Mouse (Mus musculus): Measurements from ENCODE around the gene Lefty1. TPM values are rescaled to one million over a fixed set of nuclear protein-coding genes. Genes with fewer than 3 reads are reported as not detected.
"Not testable (repeated sequence)": the region's sequence is repeated elsewhere in the genome, so short reads cannot be mapped to it uniquely, and the experiment has no call there.

Gene Lefty1
- polyA plus RNA-seq, 1 experiment from 2014 or later, result 0.22 TPM

DNA sequence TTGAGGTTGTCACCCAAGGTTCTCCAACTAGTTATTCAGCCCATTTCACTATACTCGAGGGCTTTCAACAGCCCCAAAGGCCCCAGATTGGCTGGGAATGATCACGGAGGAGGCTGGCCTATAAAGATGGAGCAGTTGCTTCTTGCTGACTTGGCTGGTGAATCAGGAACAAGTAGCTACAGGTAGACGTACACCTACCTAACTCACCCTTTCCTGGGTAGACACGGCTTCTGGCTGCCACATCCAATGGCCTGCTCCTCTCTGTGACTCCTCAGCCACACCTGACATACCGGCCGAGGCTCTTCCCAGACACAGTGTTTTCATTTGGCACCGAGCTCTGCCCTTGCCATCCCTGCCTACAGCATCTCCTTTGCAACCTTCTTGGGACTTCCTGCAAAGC, 32.4 kb downstream of the Lefty1 start:
- Histone ChIP-seq H3K9ac (replicated peaks) (no peak overlapping the region), H3K36me3 (no peaks in the 10 kb centered on the region), H3K4me2 (replicated peaks) (no peak overlapping the region), H3K27me3 (no peaks in the 10 kb centered on the region), H3K27ac (replicated peaks) (no peak overlapping the region), H3K9me3 (no peaks in the 10 kb centered on the region), H3K4me1 (no peaks in the 10 kb centered on the region), H3K4me3 (no peak overlapping the region)
- no peak for ATAC-seq (replicated peaks)
- 93% methylated on average over 7 of the region's 7 CpGs for WGBS

DNA sequence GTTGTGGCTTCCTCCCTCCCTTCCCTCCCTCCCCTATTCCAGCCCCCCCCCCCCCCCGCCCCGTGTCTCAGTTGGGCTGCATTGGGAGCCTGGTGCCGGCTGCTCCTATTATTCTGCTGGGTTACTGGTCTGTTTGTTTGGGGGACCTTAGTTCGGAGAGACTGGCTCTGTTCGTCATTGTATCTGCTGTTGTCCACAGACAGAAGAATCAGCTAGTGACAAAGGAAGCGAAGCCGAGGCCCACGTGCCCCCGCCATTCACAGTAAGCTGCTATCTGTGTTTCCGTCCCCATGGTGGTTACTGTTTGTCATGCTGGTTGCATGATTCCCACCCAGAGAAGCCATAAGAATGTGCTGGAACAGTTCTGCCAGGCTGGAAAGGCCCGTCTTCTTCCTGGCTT, 38.1 kb downstream of the Lefty1 start:
- 71% methylated on average over 10 of the region's 11 CpGs for WGBS
- H3K4me3 ChIP-seq, result no peak overlapping the region
- no peaks in the 10 kb centered on the region for H3K36me3 ChIP-seq
- no peak for ATAC-seq (replicated peaks)
- no peaks in the 10 kb centered on the region for H3K9me3 ChIP-seq
- no peak overlapping the region for H3K4me2 ChIP-seq (replicated peaks)
- no peaks in the 10 kb centered on the region for H3K27me3 ChIP-seq
- no peaks in the 10 kb centered on the region for H3K4me1 ChIP-seq
- H3K27ac ChIP-seq (replicated peaks), result no peak overlapping the region
- no peak overlapping the region for H3K9ac ChIP-seq (replicated peaks)

DNA sequence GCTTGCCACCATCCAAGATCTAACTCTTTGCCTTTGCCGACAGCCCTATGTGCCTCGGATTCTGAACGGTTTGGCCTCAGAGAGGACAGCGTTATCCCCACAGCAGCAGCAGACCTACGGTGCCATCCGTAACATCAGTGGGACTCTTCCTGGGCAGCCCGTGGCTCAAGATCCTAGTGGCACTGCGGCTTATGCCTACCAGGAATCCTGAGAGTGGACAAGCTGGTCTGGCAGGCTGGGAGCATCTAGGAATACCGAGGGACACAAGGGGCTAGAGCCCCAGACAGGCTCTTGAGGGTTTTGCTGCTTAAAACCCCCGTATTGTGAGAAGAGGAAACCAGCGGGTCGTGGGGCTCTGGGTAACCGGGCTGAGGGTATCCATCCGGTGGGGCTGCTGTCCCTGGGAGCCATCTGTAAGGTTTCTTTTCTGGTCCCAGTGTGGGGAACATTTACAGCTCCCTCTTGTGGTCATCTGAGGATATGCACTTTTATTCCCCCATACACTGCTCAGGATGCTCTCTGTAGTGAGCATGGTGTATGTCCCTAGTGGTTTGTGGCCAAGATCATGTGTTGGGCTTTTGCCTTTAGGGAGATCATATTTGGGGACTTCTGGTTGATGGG, 39.4 kb downstream of the Lefty1 start:
- peak; percentile 78 for ATAC-seq (replicated peaks)
- Histone ChIP-seq H3K4me3 (no peak overlapping the region), H3K27ac (replicated peaks) (no peak overlapping the region), H3K4me1 (no peaks in the 10 kb centered on the region), H3K9me3 (no peaks in the 10 kb centered on the region), H3K4me2 (replicated peaks) (no peak overlapping the region), H3K36me3 (no peaks in the 10 kb centered on the region), H3K9ac (replicated peaks) (no peak overlapping the region), H3K27me3 (no peaks in the 10 kb centered on the region)
- 59% methylated on average over 14 of the region's 14 CpGs for WGBS

DNA sequence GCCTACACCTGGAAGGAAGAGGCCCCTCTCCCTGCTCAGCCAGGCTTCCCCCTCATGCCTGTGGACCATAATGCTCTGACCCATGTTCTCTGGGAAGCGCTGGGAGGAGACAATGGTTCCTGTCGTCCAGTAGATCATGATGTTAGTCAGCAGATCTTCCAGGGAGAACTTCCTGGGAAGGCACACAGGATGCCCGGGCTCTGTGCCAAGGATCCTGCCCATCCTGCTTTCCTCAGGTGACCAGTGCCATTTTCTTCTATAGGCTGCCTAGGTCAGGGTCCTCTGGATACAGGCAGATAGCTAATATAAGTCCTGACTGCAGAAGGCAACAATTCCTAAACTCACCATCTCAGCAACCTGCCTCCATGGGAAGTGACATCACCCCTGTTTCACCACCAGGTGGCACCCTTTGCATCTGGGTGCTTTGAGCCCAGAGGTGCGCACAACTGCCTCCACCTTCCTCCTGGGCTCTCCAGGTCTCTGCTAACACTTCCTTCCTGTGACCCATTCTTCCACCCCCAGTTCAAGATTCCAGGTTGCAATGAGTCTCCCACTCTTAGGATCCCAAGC, 41.4 kb downstream of the Lefty1 start:
- no peaks in the 10 kb centered on the region for H3K4me1 ChIP-seq
- H3K27me3 ChIP-seq, result no peaks in the 10 kb centered on the region
- no peak overlapping the region for H3K4me3 ChIP-seq
- H3K4me2 ChIP-seq (replicated peaks), result no peak overlapping the region
- no peaks in the 10 kb centered on the region for H3K9me3 ChIP-seq
- no peak for ATAC-seq (replicated peaks)
- no peaks in the 10 kb centered on the region for H3K36me3 ChIP-seq
- WGBS, result 57% methylated on average over 4 of the region's 4 CpGs
- no peak overlapping the region for H3K27ac ChIP-seq (replicated peaks)
- no peak overlapping the region for H3K9ac ChIP-seq (replicated peaks)

DNA sequence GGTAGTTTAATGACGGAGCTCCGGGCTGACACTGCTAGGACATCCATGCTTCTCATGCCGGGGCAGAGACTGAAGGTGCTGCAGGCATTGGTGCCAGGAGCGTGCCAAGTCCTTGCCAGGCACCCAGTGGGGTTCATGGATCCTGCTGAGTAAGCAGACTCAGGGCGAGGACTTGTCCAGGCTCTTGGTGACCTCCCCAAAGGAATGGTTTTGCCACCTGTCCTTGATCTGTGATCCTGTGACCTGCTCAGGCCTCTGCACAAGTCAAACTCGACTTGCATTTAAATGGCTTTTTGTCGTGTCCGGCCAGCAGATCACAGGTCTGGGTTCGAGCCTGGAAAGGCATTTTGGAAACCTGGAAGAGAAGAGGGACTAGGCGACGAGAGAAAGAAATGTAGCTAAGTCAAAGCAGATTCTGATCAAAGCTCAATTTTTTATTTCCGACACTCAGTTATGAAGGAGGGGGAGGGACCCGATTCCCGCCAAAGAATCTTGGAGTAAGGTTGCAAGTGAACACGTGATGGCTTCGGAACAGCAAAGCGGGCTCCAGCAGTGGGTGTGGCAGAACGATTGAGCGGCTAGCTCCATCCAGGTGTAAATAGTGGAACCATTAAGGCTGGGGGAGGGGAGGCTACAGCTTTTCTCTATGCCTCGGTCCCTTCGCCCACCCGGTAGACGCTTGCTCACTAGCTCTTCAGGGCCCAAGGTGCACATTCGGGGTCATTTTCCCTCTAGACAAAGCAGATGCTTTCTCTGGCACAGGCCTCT, 44.8 kb downstream of the Lefty1 start:
- WGBS, result 76% methylated on average over 24 of the region's 24 CpGs
- no peaks in the 10 kb centered on the region for H3K36me3 ChIP-seq
- H3K27me3 ChIP-seq, result no peaks in the 10 kb centered on the region
- H3K27ac ChIP-seq (replicated peaks), result no peak overlapping the region
- no peak overlapping the region for H3K4me3 ChIP-seq
- H3K4me1 ChIP-seq, result no peaks in the 10 kb centered on the region
- no peaks in the 10 kb centered on the region for H3K9me3 ChIP-seq
- ATAC-seq (replicated peaks), result no peak
- H3K9ac ChIP-seq (replicated peaks), result no peak overlapping the region
- no peak overlapping the region for H3K4me2 ChIP-seq (replicated peaks)

DNA sequence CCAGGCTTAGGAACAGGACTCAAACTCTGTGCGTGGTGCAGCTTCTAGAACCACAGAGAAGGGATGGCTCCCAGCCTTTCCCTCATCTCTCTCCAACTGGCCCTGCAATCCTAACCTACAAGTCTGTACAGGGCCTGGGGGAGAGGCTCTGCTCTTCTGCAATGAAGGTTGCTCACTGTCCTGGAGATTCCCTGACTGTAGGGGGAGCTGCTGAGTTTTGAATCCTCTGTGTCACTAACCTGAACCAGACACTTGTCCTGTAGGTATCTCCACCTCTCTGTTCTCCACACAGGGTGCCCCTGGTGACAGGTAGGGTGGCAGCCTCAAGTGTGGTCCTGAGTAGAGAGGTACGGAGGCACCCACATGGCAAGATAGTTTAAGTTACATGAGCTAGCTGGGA, 45.6 kb downstream of the Lefty1 start:
- no peak for ATAC-seq (replicated peaks)
- Histone ChIP-seq H3K4me2 (replicated peaks) (no peak overlapping the region), H3K4me3 (no peak overlapping the region), H3K9ac (replicated peaks) (no peak overlapping the region), H3K27me3 (no peaks in the 10 kb centered on the region), H3K36me3 (no peaks in the 10 kb centered on the region), H3K9me3 (no peaks in the 10 kb centered on the region), H3K4me1 (no peaks in the 10 kb centered on the region), H3K27ac (replicated peaks) (no peak overlapping the region)
- 71% methylated on average over 2 of the region's 2 CpGs for WGBS

DNA sequence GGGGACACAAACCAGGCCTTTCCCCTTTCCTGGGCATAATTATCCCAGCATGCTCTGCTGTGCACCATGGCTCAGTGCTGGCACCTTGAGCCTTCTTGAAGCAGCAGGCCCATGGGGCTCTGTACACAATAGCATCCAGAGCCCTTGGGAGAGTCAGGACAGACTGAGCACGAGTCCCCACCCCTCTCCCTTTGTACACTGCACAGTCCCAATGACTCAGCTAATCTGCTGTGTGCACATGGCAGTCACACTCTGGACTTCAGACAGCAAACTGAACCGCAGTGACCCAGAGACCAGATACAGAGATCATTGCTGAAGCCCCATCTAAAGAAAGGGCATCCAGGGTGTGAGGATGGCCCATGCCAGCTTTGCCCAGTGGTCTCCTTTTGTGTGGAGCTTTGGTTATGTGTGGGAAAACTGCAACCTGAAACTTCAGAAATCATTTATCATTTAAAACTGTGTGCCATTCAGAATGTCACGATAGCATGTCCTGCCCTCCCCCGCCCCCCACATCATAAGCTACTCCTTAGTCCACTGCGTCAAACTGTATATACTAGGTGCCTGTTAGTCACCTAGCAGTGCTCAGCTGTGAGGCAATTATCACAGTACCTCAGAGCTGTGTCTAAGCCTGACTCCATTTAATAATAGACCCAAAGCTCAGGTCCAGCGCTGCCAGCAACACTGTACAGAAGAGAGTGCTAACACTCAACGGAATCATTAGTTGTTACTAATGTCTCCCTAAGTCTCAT, 46.6 kb downstream of the Lefty1 start:
- not testable (repeated sequence) for H3K9ac ChIP-seq (replicated peaks); H3K27me3 ChIP-seq; H3K36me3 ChIP-seq; ATAC-seq (replicated peaks); H3K4me2 ChIP-seq (replicated peaks); H3K9me3 ChIP-seq; H3K27ac ChIP-seq (replicated peaks); H3K4me3 ChIP-seq; H3K4me1 ChIP-seq
- 80% methylated on average over 7 of the region's 7 CpGs for WGBS

DNA sequence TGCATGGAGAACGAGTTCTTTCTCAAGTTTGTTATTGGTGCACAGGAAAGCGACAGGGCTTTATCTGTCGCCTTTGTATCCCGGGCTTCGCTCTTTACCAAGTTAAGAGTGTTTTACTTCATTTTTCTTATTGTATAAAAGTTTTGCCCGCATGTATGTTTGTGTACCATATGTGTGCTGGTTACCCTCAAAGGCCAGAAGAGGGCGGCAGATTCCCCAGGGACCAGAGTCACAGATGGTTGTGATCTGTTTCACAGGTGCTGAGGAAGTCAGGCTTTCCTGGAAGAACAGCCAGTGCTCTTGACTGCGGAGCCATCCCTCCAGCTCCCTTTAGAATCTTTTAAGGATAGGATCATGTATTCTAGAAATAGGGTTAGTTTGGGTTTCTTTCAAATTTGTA, 51.9 kb downstream of the Lefty1 start:
- H3K36me3 ChIP-seq, result no peaks in the 10 kb centered on the region
- no peaks in the 10 kb centered on the region for H3K27me3 ChIP-seq
- no peak overlapping the region for H3K27ac ChIP-seq (replicated peaks)
- H3K4me3 ChIP-seq, result no peak overlapping the region
- ATAC-seq (replicated peaks), result no peak
- no peak overlapping the region for H3K4me2 ChIP-seq (replicated peaks)
- WGBS, result 92% methylated on average over 8 of the region's 8 CpGs
- H3K9me3 ChIP-seq, result no peaks in the 10 kb centered on the region
- no peak overlapping the region for H3K9ac ChIP-seq (replicated peaks)
- no peaks in the 10 kb centered on the region for H3K4me1 ChIP-seq

DNA sequence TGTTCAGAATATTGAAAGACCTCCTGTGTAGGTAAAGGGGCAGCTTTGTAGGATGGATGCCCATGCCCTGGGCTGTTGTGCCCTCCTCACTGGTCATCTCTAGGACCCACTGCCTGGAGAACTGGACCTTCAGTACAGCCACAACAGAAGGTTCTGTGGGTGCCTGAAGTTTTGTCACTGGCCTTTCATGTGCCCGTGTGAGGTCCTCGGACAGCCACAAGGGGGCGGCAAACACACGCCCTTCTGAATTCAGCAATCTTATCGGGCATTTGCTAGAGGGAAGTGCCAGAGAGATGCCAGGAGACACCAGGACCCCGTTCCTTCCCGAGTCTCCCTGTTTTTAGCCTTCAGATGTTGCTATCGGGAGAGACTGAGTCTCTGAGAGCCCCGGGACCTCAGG, 52.9 kb downstream of the Lefty1 start:
- Histone ChIP-seq H3K4me3 (no peak overlapping the region), H3K27ac (replicated peaks) (no peak overlapping the region), H3K9me3 (no peaks in the 10 kb centered on the region), H3K4me2 (replicated peaks) (no peak overlapping the region), H3K4me1 (no peaks in the 10 kb centered on the region), H3K27me3 (no peaks in the 10 kb centered on the region), H3K9ac (replicated peaks) (no peak overlapping the region), H3K36me3 (no peaks in the 10 kb centered on the region)
- WGBS, result 3% methylated on average over 9 of the region's 9 CpGs
- peak; percentile 51; the same call in 1 of the 2 replicates for ATAC-seq (replicated peaks)

Other genes starting within 250 kb of the Lefty1 start
- gene Mixl1, start 238.0 kb upstream of the Lefty1 start, polyA plus RNA-seq (2015; fragmentation: Nextera tagmentation; extraction: Ambion mirVana), result 0.11 and 0.18 TPM in 2 replicates
- 20.7 and 23.7 TPM in 2 replicates for gene Acbd3, start 209.0 kb upstream of the Lefty1 start, polyA plus RNA-seq (2015; fragmentation: Nextera tagmentation; extraction: Ambion mirVana)
- 3,899 and 4,029 TPM in 2 replicates for gene H3f3a, start 121.1 kb upstream of the Lefty1 start, polyA plus RNA-seq (2015; fragmentation: Nextera tagmentation; extraction: Ambion mirVana)
- gene Sde2, start 83.9 kb upstream of the Lefty1 start, polyA plus RNA-seq (2015; fragmentation: Nextera tagmentation; extraction: Ambion mirVana), result 35.7 and 35.9 TPM in 2 replicates
- gene Lefty2, start 41.9 kb upstream of the Lefty1 start, polyA plus RNA-seq (2015; fragmentation: Nextera tagmentation; extraction: Ambion mirVana), result 3.7 and 4.5 TPM in 2 replicates
- 85.1 and 88.7 TPM in 2 replicates for gene Pycr2, start 30.7 kb upstream of the Lefty1 start, polyA plus RNA-seq (2015; fragmentation: Nextera tagmentation; extraction: Ambion mirVana)
- gene Tmem63a, start 7.3 kb downstream of the Lefty1 start, polyA plus RNA-seq (2015; fragmentation: Nextera tagmentation; extraction: Ambion mirVana), result 1.6 and 2.2 TPM in 2 replicates
- 3.6 and 4.0 TPM in 2 replicates for gene Ephx1, start 85.9 kb downstream of the Lefty1 start, polyA plus RNA-seq (2015; fragmentation: Nextera tagmentation; extraction: Ambion mirVana)
- 0.11 TPM in 1 of 2 replicates, not detected in the other for gene 9130409I23Rik, start 116.2 kb downstream of the Lefty1 start, polyA plus RNA-seq (2015; fragmentation: Nextera tagmentation; extraction: Ambion mirVana)
- gene Nvl, start 209.2 kb downstream of the Lefty1 start, polyA plus RNA-seq (2015; fragmentation: Nextera tagmentation; extraction: Ambion mirVana), result 45.4 and 48.9 TPM in 2 replicates
- 72.2 and 78.9 TPM in 2 replicates for gene Cnih4, start 209.7 kb downstream of the Lefty1 start, polyA plus RNA-seq (2015; fragmentation: Nextera tagmentation; extraction: Ambion mirVana)

Measured in forebrain, embryonic 15.5 days (tissue).